Mouse (Mus musculus) CH12.LX (cell line): ENCODE results near the gene Nle1. TPM values are rescaled to one million over a fixed set of nuclear protein-coding genes. Genes with fewer than 3 reads are reported as not detected.

Source experiments
- DNase-seq: peaks from one replicate; pipeline ENCODE4 v3.0.0-alpha.2; 2013; ENCODE audit errors: extremely low read depth
- H3K27ac ChIP-seq: 2 replicates; pipeline ENCODE4 v1.5.1; 2012; ENCODE audit warnings: low read depth, mild to moderate bottlenecking, control low read depth, moderate library complexity; ENCODE audit not compliant: insufficient read depth
- H3K27me3 ChIP-seq: replicated peaks from 2 replicates; pipeline ENCODE3; 2012; ENCODE audit warnings: inconsistent platforms
- H3K36me3 ChIP-seq, 2 experiments: replicated peaks in 1 of 2; 2 replicates each; pipeline versions ENCODE3 to v1.6.1; 2012; ENCODE audit warnings: inconsistent platforms in 1 of 2, low read length in 1 of 2, mild to moderate bottlenecking in 1 of 2, mixed read lengths in 1 of 2, moderate library complexity in 1 of 2; ENCODE audit not compliant: control insufficient read depth in 1 of 2, insufficient read depth in 1 of 2
- H3K4me1 ChIP-seq, 2 experiments: 2 replicates each; pipeline ENCODE4 v1.6.1; 2012; ENCODE audit warnings: inconsistent platforms in 1 of 2, moderate library complexity in 1 of 2; ENCODE audit not compliant: insufficient read depth in 2 of 2, control insufficient read depth in 1 of 2
- H3K4me2 ChIP-seq: 2 replicates; pipeline ENCODE4 v1.6.1; 2012; ENCODE audit warnings: low read depth, mild to moderate bottlenecking, control low read depth; ENCODE audit not compliant: poor library complexity, insufficient read depth, severe bottlenecking
- H3K4me3 ChIP-seq, 3 experiments: fragments of 150-350 bp in 1 of 3; sonication (generic) in 1 of 3; replicated peaks in 1 of 3; 2 replicates each; pipeline versions ENCODE3 to v1.5.1; 2011 to 2012; ENCODE audit warnings: low read depth in 2 of 3, low read length in 2 of 3, mild to moderate bottlenecking in 2 of 3, moderate library complexity in 2 of 3, control low read depth in 1 of 3, improper control_type of control experiment in 1 of 3, inconsistent platforms in 1 of 3, mixed read lengths in 1 of 3; ENCODE audit not compliant: poor library complexity in 1 of 3
- H3K79me2 ChIP-seq: replicated peaks from 2 replicates; pipeline ENCODE4 v1.6.1; 2012; ENCODE audit warnings: mild to moderate bottlenecking, moderate library complexity; ENCODE audit not compliant: control insufficient read depth, poor library complexity, insufficient read depth, severe bottlenecking; ENCODE audit errors: extremely low read depth
- H3K9ac ChIP-seq: 2 replicates; pipeline ENCODE4 v1.6.1; 2012; ENCODE audit warnings: low read depth, mild to moderate bottlenecking, control low read depth, moderate library complexity; ENCODE audit not compliant: insufficient read depth
- H3K9me3 ChIP-seq: replicated peaks from 2 replicates; pipeline ENCODE3; 2012; ENCODE audit warnings: low read length, inconsistent platforms, mixed read lengths
- CHD2 ChIP-seq: IDR thresholded peaks from 2 replicates; pipeline ENCODE4 v1.6.1; 2011; ENCODE audit warnings: low read length, improper control_type of control experiment
- E2F4 ChIP-seq: IDR thresholded peaks from 2 replicates; pipeline ENCODE4 v1.6.1; 2011; ENCODE audit warnings: low read depth, low read length, improper control_type of control experiment; ENCODE audit not compliant: insufficient replicate concordance
- GABPA ChIP-seq: IDR thresholded peaks from 2 replicates; pipeline ENCODE4 v1.6.1; 2012; ENCODE audit warnings: low read depth, low read length, improper control_type of control experiment, inconsistent platforms; ENCODE audit not compliant: insufficient replicate concordance
- HCFC1 ChIP-seq: IDR thresholded peaks from 2 replicates; pipeline ENCODE4 v1.6.1; 2012; ENCODE audit warnings: low read depth, mild to moderate bottlenecking, inconsistent platforms, low read length, improper control_type of control experiment
- IRF4 ChIP-seq: IDR thresholded peaks from 2 replicates; pipeline ENCODE4 v1.6.1; 2014; ENCODE audit warnings: low read depth, mild to moderate bottlenecking, inconsistent platforms, low read length, improper control_type of control experiment
- JUN ChIP-seq: IDR thresholded peaks from 2 replicates; pipeline ENCODE4 v1.6.1; 2011; ENCODE audit warnings: low read depth, mild to moderate bottlenecking, low read length, improper control_type of control experiment, moderate library complexity; ENCODE audit not compliant: insufficient read depth
- JUND ChIP-seq: conservative IDR thresholded peaks from 2 replicates; pipeline ENCODE4 v1.6.1; 2011; ENCODE audit warnings: low read depth, low read length, improper control_type of control experiment
- KAT2A ChIP-seq: IDR thresholded peaks from 2 replicates; pipeline ENCODE4 v1.6.1; 2012; ENCODE audit warnings: low read length, improper control_type of control experiment, inconsistent platforms; ENCODE audit not compliant: insufficient replicate concordance
- MAFK ChIP-seq: IDR thresholded peaks from 2 replicates; pipeline ENCODE4 v1.6.1; 2011; ENCODE audit warnings: low read length, improper control_type of control experiment; ENCODE audit not compliant: insufficient replicate concordance
- MAX ChIP-seq: IDR thresholded peaks from 2 replicates; pipeline ENCODE4 v1.6.1; 2011; ENCODE audit warnings: low read length, improper control_type of control experiment
- MAZ ChIP-seq: IDR thresholded peaks from 2 replicates; pipeline ENCODE4 v1.6.1; 2012; ENCODE audit warnings: low read depth, mild to moderate bottlenecking, inconsistent platforms, low read length, improper control_type of control experiment, moderate library complexity
- MEF2A ChIP-seq: IDR thresholded peaks from 2 replicates; pipeline ENCODE4 v1.6.1; 2014; ENCODE audit warnings: low read depth, mild to moderate bottlenecking, inconsistent platforms, low read length, improper control_type of control experiment, borderline replicate concordance
- MXI1 ChIP-seq: IDR thresholded peaks from 2 replicates; pipeline ENCODE4 v1.6.1; 2011; ENCODE audit warnings: mild to moderate bottlenecking, low read depth, low read length, improper control_type of control experiment
- NELFE ChIP-seq: IDR thresholded peaks from 2 replicates; pipeline ENCODE4 v1.6.1; 2011; ENCODE audit warnings: low read depth, low read length, improper control_type of control experiment
- NRF1 ChIP-seq: IDR thresholded peaks from 2 replicates; pipeline ENCODE4 v1.6.1; 2014; ENCODE audit warnings: low read depth, mild to moderate bottlenecking, inconsistent platforms, low read length, improper control_type of control experiment, moderate library complexity
- PAX5 ChIP-seq: IDR thresholded peaks from 2 replicates; pipeline ENCODE4 v1.6.1; 2012; ENCODE audit warnings: low read length, inconsistent platforms, mixed read lengths
- POLR2A ChIP-seq: IDR thresholded peaks from 2 replicates; pipeline ENCODE4 v1.6.1; 2011; ENCODE audit warnings: low read depth, mild to moderate bottlenecking, improper control_type of control experiment, low read length
- POLR2AphosphoS2 ChIP-seq: IDR thresholded peaks from 2 replicates; pipeline ENCODE4 v1.6.1; 2011; ENCODE audit warnings: low read depth, low read length, improper control_type of control experiment
- RAD21 ChIP-seq: IDR thresholded peaks from 2 replicates; pipeline ENCODE4 v1.6.1; 2011; ENCODE audit warnings: low read depth, mild to moderate bottlenecking, low read length, improper control_type of control experiment, moderate library complexity
- RCOR1 ChIP-seq: conservative IDR thresholded peaks from 2 replicates; pipeline ENCODE4 v1.6.1; 2012; ENCODE audit warnings: low read depth, mild to moderate bottlenecking, inconsistent platforms, low read length, improper control_type of control experiment
- SIN3A ChIP-seq: IDR thresholded peaks from 2 replicates; pipeline ENCODE4 v1.6.1; 2012; ENCODE audit warnings: low read length, improper control_type of control experiment, inconsistent platforms
- TBP ChIP-seq: conservative IDR thresholded peaks from 2 replicates; pipeline ENCODE4 v1.6.1; 2011; ENCODE audit warnings: low read depth, low read length, improper control_type of control experiment
- USF1 ChIP-seq: IDR thresholded peaks from 2 replicates; pipeline ENCODE4 v1.6.1; 2014; ENCODE audit warnings: low read depth, mild to moderate bottlenecking, inconsistent platforms, low read length, improper control_type of control experiment
- USF2 ChIP-seq: conservative IDR thresholded peaks from 2 replicates; pipeline ENCODE4 v1.6.1; 2011; ENCODE audit warnings: low read depth, low read length, improper control_type of control experiment
- ZC3H11A ChIP-seq: IDR thresholded peaks from 2 replicates; pipeline ENCODE4 v1.6.1; 2012; ENCODE audit warnings: low read depth, mild to moderate bottlenecking, inconsistent platforms, low read length, improper control_type of control experiment
- ZMIZ1 ChIP-seq: IDR thresholded peaks from 2 replicates; pipeline ENCODE4 v1.6.1; 2012; ENCODE audit warnings: low read depth, mild to moderate bottlenecking, inconsistent platforms, low read length, improper control_type of control experiment
- dilution Hi-C: fragments of 300-500 bp; cut with MboI; formaldehyde crosslinking; loops from 2 replicates; pipeline ENCODE4 v1.14.3; 2020; ENCODE audit warnings: low sequenced_read_pairs; ENCODE audit not compliant: extremely low pct_unique_long_range_greater_than_20kb, extremely low pct_ligation_motif_present
- in situ Hi-C: fragments of 300-500 bp; cut with MboI; formaldehyde crosslinking; loops from 3 replicates; pipeline ENCODE4 v1.14.3; 2019; ENCODE audit warnings: low sequenced_read_pairs, low pct_ligation_motif_present, low pct_unique_long_range_greater_than_20kb, mixed read lengths
- polyA plus RNA-seq: library from polyadenylated mRNA; unstranded; fragments of >175 nt; gene quantifications from 2 replicates; pipeline ENCODE4 v1.2.1, GENCODE M21; 2012; ENCODE audit warnings: low read depth; ENCODE audit not compliant: insufficient read length
- total RNA-seq, 2 experiments: library from RNA; depleted of rRNA; stranded (reverse); fragments of 300-350 nt in 1 of 2; fragments of >200 nt in 1 of 2; gene quantifications; 2 replicates each; pipeline ENCODE4 v1.2.3; 2012 to 2014

Nle1 gene
- total and polyA plus RNA-seq, 3 experiments = 54.9 to 107 (median 69.1) TPM

GRCm38 (mm10) chr11:82910679-82911389 lies 2.6 kb upstream of the Nle1 start:
- H3K9ac ChIP-seq = no peak overlapping the region
- H3K79me2 ChIP-seq = peaks cover 16% of the 10 kb centered on the region
- H3K4me3 ChIP-seq = no peak overlapping the region
- H3K9me3 ChIP-seq = no peaks in the 10 kb centered on the region
- peaks cover 3 to 25% of the 10 kb centered on the region in 2 experiments; a peak in 2 of 4 replicates for H3K4me1 ChIP-seq
- in situ Hi-C loops (loop anchor here (10.0 to 25.0 kb wide), 3 partner anchors 276 to 501 kb away; partner anchors contain the start of genes Rasl10b, Slfn3 and Slfn4), dilution Hi-C loops (no loop called here)
- H3K27me3 ChIP-seq = peaks cover 29% of the 10 kb centered on the region
- no peak for DNase-seq
- TF ChIP-seq MEF2A (no peak), GABPA (no peak), CHD2 (no peak), IRF4 (no peak), SIN3A (no peak), PAX5 (no peak), MAZ (no peak), POLR2A (no peak), MXI1 (no peak), HCFC1 (no peak), JUND (no peak), ZC3H11A (no peak), E2F4 (no peak), RAD21 (no peak), POLR2AphosphoS2 (no peak), JUN (no peak), TBP (no peak), MAFK (no peak), RCOR1 (no peak), MAX (no peak)
- no peak overlapping the region for H3K4me2 ChIP-seq
- no peak overlapping the region for H3K27ac ChIP-seq
- H3K36me3 ChIP-seq = peaks cover 8 to 15% of the 10 kb centered on the region in 2 experiments

- dilution Hi-C loops = no loop called here
- Histone ChIP-seq H3K4me2 (no peak within 1 kb of the TSS), H3K4me1 (peaks cover 3 to 30% of the 10 kb centered on the region in 2 experiments; a peak in 2 of 4 replicates), H3K9ac (no peak within 1 kb of the TSS), H3K27ac (no peak within 1 kb of the TSS), H3K36me3 (peaks cover 14 to 21% of the 10 kb centered on the region in 2 experiments), H3K9me3 (no peaks in the 10 kb centered on the region), H3K27me3 (peaks cover 29% of the 10 kb centered on the region), H3K79me2 (peaks cover 16% of the 10 kb centered on the region), H3K4me3 (no peak within 1 kb of the TSS)
- TF ChIP-seq USF2 = no peak
- TF ChIP-seq MEF2A = no peak
- TF ChIP-seq NRF1 = no peak
- TF ChIP-seq ZMIZ1 = no peak
- no peak for TF ChIP-seq USF1
- TF ChIP-seq NELFE = no peak
- no peak for TF ChIP-seq HCFC1
- TF ChIP-seq KAT2A = no peak
- no peak for TF ChIP-seq GABPA
- no peak for TF ChIP-seq E2F4
- no peak for DNase-seq
- in situ Hi-C loops = loop anchor here (10.0 to 25.0 kb wide), 3 partner anchors 277 to 502 kb away; partner anchors contain the start of genes Rasl10b, Slfn3 and Slfn4
Observed at GRCm38 (mm10) chr11:82910250-82910649, 2.0 kb upstream of the Nle1 start, which contains the start of gene Unc45b. Gene Unc45b (plus strand): TSS chr11:82910550.
